Mouse (Mus musculus) liver (tissue): ENCODE results near the gene Odf3b.

Experiments used
- DNase-seq: peaks from one replicate; pipeline ENCODE4 v3.0.0-alpha.2; 2020; ENCODE audit warnings: mixed read lengths

Odf3b gene

DNA sequence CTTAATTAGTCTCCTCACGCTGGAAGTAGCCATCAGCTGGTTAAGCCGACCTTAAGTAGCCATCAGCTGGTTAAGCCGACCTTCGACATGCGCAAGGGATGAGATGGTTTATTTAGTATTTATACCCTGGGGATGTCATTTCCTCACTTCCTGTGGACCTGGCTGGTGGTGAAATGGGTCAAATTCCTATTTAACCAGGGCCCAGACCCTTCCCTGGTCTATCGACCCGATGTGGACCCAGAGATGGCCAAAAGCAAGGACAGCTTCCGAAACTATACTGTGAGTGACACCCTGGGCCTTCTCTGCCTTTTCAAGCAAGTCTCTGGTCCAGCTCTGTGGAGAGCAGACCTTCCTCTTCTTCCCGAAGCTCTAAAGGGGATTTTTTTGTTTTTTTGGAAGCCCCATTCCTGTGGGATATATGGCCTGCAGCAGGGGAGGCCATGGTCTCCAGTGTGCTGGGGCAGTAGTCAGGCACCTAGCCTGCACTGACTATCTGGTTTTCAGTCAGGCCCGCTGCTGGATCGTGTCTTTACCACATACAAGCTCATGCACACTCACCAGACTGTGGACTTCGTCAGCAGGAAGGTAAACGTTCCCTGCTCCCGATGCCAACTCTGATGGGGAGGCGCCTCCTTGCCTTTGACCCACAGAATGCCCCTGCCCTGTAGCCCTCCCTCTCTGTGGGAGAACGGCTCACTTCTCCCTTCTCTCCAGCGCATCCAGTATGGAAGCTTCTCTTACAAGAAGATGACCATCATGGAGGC, 44.1 kb downstream of the Odf3b start:
- no peak for DNase-seq

GRCm38 (mm10) chr15:89334271-89334670, 44.8 kb downstream of the Odf3b start, which contains the start of gene Miox:
TSS of gene Miox (plus strand) at chr15:89334398.
- DNase-seq, result no peak
